Mouse (Mus musculus) left cerebral cortex, postnatal 10 days (tissue): Measurements from ENCODE around the gene 2010111I01Rik. TPM values are rescaled to one million over a fixed set of nuclear protein-coding genes. Genes with fewer than 3 reads are reported as not detected.
A peak's percentile ranks its signal among the peaks of the same experiment; 100 is the strongest.
"Not testable (repeated sequence)": the region's sequence is repeated elsewhere in the genome, so short reads cannot be mapped to it uniquely, and the experiment has no call there.

ENCODE experiments used
- DNase-seq, 2 experiments: peaks; one replicate each; pipeline ENCODE4 v3.0.0; 2021 to 2022; ENCODE audit warnings: low spot score in 2 of 2, mixed read lengths in 1 of 2; ENCODE audit errors: extremely low spot score in 1 of 2
- intact Hi-C: fragments of 180-260 bp; cut with DNase I; formaldehyde crosslinking; loops from one replicate; pipeline ENCODE4 v1.15.1; 2025
- total RNA-seq, 2 experiments: library from RNA; stranded (reverse); gene quantifications; 2 replicates each; pipeline ENCODE4 v1.2.3; 2021

2010111I01Rik gene
- total RNA-seq, 2 experiments from 2014 or later: 62.1 to 69.1 TPM

GRCm38 (mm10) chr13:63007491-63007890 is 42.8 kb downstream of the 2010111I01Rik start:
- DNase-seq, intact Hi-C loops: not testable (repeated sequence)

DNA sequence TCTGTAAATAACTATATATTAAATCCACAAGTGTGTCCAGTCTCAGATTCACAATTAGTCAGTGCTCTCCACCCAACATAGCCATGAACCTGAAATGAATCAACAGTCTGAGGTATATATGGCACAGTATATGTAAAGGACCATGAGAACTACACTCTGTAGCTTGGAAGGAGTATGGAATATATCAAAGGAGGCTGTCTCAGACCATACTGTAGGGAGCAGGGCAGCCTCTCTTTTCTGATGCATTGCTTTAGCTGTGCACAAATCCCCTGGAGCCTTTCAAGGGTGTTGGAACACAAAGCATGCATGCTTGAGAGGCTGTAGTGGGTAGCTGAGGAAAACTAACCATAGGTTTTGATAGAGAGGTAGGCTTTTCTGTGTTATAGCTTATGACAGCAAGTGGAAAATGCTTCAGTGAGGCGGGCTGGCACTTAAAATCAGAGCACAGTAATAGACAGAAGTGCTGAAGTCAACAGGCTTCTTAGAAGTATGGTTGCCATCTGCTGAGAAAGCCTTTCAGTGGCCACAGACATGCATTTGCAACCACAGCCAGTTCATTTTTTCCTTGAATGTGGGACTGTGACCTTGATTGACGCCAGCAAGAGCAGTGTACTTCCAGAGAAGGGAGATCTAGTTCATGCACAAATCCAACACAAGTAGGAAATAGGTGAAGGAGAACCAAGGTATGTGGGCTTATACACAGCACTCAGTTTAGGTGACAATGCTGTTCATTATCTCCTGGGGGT is 45.8 kb downstream of the 2010111I01Rik start:
- intact Hi-C loops: no loop called here
- no peak for DNase-seq

GRCm38 (mm10) chr13:63014353-63014752 is 49.7 kb downstream of the 2010111I01Rik start:
- DNase-seq: no peak
- intact Hi-C loops: no loop called here

DNA sequence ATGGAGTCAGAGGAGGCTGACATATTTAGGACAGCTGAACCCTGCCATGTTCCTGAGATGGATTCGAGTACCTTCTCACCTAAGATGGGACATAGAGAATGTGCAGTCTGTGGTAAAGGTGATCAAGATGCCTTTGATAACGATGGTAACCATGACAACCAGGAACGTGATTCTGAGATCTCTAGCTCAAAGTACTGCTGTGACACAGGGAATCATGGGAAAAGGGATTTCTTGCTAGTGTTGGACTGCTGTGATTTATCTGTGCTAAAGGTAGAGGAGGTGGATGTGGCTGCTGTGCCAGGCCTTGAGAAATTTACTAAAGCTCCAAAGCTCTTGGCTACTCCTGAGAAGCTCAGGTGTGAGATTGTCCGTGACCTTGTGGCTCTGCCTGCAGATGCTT is 50.7 kb downstream of the 2010111I01Rik start:
- intact Hi-C loops: no loop called here
- DNase-seq: no peak

DNA sequence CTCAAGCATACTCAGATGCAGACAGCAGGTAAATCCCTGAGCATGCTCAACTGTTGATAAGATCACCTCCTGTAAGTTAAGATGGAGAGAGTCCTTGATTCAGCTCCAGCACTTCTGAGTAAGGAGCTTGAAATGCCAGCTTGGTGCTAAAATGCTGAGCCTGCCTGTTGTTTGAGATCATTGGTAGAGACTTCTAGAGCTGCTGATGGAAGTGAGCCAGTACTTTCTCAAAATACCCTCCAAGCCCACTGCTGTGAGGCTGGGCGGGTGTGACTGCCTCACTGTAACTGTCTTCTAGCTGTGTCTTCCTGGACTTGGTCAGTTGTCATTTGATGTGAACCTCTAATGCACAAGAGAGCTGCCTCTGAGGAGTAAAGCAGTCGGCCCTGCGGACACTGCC is 51.4 kb downstream of the 2010111I01Rik start:
- intact Hi-C loops: no loop called here
- peak in 1 of 2 experiments; percentile 44 for DNase-seq

DNA sequence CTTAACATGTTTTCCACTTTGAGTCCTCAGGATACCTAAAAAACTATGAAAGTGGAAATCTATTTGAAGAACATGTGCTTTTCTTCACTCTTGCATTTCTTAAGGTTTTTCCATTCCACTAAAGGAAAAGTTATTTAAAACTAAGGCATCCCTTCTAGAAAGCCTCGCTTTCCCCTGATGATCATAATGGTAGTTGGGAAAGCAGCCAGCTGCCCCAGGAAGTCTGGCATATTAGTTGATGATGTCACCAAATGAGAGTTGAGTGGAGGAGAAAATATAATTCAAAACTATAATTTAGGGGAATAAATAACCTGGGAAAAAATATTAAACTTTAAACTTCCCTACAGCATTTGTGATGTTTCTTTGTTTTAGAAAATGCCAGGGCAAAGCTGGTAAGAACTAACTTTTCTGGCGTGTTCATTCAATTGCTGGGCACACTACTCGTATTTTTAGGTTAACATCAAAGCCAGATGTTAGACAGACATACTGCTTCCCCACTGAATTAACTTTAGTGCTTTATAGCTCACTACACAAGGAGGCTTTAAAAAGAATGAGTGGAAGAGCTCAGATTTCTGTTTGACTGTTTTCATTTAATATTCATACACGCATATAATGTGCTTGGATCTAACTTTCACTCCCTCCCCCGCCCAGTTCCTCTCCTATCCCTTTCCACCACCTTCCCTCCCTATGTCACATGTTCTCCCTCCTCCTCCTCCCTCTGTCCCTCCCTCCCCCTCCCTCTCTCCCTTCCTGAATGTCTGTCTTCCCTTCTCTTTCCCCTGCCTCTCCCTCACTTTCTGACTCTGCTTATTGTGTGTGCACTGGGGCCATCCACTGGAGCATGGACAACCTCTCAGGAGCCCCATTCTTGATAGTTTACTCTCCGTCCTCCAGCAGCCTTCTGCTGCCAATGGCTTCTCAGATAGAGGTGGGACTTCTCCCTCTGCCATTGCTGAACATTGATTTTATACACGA is 58.8 kb downstream of the 2010111I01Rik start:
- intact Hi-C loops: no loop called here
- DNase-seq: no peak

DNA sequence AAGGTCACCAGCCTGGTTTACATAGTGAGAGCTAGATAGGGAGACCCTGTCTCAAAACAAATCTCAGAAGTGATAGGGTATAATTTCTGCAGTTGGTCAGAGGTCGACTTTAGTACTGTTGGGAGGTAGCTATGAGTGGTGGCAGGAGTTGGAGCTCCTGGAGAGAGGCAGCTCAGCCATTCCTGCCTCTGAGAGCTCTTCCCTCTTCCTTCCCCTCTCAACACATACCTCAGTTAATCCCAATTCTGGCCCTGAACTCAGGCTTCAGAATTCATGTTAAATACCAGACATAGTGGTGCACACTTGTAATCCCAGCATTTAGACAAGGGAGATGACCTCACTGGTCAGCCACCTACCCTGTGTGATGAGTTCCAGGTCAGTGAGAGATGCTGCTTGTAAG is 65.3 kb downstream of the 2010111I01Rik start:
- intact Hi-C loops: no loop called here
- no peak for DNase-seq

GRCm38 (mm10) chr13:63031244-63031643 is 66.6 kb downstream of the 2010111I01Rik start:
- DNase-seq: no peak
- intact Hi-C loops: no loop called here

DNA sequence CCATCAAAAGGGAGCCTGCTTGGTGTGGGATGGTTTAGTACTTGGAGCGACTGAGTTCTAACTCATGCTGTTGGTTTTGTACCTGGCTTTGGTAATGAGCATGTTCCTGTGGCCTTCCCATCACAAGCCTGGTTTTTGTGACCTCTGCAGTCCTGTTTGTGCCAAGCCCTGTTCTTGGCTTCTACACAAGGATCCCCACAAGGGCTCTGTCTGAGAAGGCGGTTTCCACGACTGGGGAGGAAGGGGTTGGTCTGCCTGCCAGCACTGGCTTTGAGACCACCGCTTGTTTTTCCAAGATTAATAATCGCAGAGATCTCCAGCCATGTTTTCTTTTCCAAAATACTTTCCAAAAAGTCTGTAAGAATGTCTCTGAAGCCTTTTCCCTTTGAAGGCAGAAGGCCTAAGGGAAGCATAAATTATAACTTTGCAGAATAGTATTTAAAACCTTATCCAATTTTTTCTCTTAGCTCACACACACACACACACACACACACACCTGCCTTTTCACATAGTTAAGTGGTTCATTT is 67.7 kb downstream of the 2010111I01Rik start:
- intact Hi-C loops: no loop called here
- no peak for DNase-seq

DNA sequence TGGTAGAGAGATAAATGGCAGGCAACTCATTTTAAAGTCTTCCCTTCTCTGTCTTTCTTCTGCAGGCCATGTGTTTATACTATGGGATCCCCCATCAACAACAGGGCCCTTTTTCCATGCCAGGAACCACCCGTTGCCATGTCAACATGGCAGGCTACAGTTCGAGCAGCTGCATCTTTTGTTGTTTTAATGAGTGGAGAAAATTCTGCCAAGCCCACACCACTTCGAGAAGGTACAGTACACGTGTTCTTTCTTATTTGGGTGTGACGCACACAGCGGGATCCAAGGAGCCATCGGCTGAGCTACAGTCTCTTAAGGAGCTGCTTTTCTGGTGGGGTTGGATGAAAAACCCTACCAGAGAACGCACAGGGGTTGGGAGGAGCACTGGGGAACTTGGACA is 68.3 kb downstream of the 2010111I01Rik start:
- DNase-seq: peak in 1 of 2 experiments; percentile 29
- intact Hi-C loops: no loop called here

GRCm38 (mm10) chr13:63033364-63033763 is 68.7 kb downstream of the 2010111I01Rik start:
- no peak for DNase-seq
- intact Hi-C loops: no loop called here

GRCm38 (mm10) chr13:63034666-63035065 is 70.0 kb downstream of the 2010111I01Rik start:
- intact Hi-C loops: no loop called here
- no peak for DNase-seq

- intact Hi-C loops: no loop called here
- DNase-seq: no peak
These were observed 73.2 kb downstream of the 2010111I01Rik start for GRCm38 (mm10) chr13:63037906-63038305.

- intact Hi-C loops: no loop called here
- DNase-seq: no peak
These were observed 73.7 kb downstream of the 2010111I01Rik start for GRCm38 (mm10) chr13:63038415-63038814.

DNA sequence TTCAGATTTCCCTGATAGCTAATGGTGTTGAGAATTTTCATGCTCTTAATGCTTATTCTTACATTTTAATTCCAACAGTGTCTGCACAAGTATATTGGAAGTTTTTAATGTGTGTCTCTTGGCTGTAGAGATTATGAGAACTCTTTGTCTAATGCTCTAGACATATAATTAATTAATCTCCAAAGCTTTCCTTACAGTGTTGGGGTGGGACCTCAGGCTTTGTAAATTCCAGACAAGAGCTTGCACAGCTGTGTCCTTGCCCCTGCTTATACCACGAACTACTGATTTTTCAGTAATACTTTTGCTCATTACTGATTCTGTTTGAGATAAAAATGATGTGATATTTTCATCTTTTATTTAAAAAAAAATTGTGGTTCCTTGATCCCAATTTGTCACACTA is 74.2 kb downstream of the 2010111I01Rik start:
- intact Hi-C loops: no loop called here
- no peak for DNase-seq

- intact Hi-C loops: no loop called here
- no peak for DNase-seq
These were observed 74.6 kb downstream of the 2010111I01Rik start for GRCm38 (mm10) chr13:63039326-63039725.

DNA sequence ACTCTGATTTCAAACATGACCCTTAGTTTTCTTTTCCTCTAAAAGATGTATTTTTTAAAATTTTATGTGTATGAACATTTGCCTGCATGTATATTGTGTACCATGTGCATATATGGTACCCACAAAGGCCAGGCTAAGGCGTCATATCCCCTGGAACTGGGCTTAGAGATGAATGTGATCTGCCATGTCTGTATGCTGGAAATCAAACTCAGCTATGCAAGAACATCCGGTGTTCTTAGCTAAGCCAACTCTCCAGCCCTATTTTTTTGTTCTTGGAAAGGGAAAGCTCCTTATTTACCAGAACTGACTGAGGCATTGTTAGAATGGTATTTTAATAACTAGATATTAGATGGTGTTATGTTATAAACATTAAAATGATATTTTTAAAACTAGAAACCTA is 75.2 kb downstream of the 2010111I01Rik start:
- intact Hi-C loops: no loop called here
- no peak for DNase-seq

- DNase-seq: no peak
- intact Hi-C loops: loop anchor here (2.0 to 5.0 kb wide), 2 partner anchors 212 to 287 kb away; no protein-coding TSS in a partner anchor
These were observed 81.0 kb downstream of the 2010111I01Rik start for GRCm38 (mm10) chr13:63045504-63046205.
